8 mouse cellular contexts compared by ENCODE assay signal in genomic region chr11:114877145-114877544, GRCm38 (mm10). TPM values are rescaled to one million over a fixed set of nuclear protein-coding genes. Genes with fewer than 3 reads are reported as not detected.
DNase-seq lines count a peak whose midpoint lies in the region; TF ChIP-seq lines count a peak whose summit lies in the region.
"Had no signal": no experiment of that assay in that cellular context is flagged by ENCODE, and none has a peak within 500 bp of the region (broad histone marks: within the 10 kb centered on the region; RNA-seq: fewer than 3 reads in every experiment).

No protein-coding gene starts in this region.

- peak; percentile 41; the same call in 1 of the 2 replicates for TF ChIP-seq CTCF in spleen, adult 2 months (IDR thresholded peaks at IDR 0.05; ENCODE audit: extremely low read depth, insufficient read depth, insufficient read length, insufficient replicate concordance)
- peak; percentile 91 for TF ChIP-seq CTCF in kidney, adult 2 months (conservative IDR thresholded peaks at IDR 0.05; ENCODE audit: insufficient read depth, insufficient read length, low read depth, low read length)
- peak; percentile 78 for TF ChIP-seq CTCF in liver, adult 2 months (IDR thresholded peaks at IDR 0.05; ENCODE audit: low read depth, low read length)

- peaks cover 20% of the 10 kb centered on the region; the same call in 1 of the 2 replicates for H3K4me1 ChIP-seq in spleen, adult 2 months (ENCODE audit: control insufficient read depth, insufficient read depth, insufficient read length)
- peaks cover 43% of the 10 kb centered on the region for H3K4me1 ChIP-seq in kidney, adult 2 months (ENCODE audit: control insufficient read depth, insufficient read depth, low read length)
- peaks cover 6% of the 10 kb centered on the region; the same call in 1 of the 2 replicates for H3K4me1 ChIP-seq in liver, adult 2 months (ENCODE audit: control insufficient read depth, insufficient read depth, low read length)

- no peaks in the 10 kb centered on the region for H3K79me2 ChIP-seq in liver, adult 2 months (ENCODE audit: control insufficient read depth, insufficient read depth, low read length)

- H3K27me3 ChIP-seq in spleen, adult 2 months (ENCODE audit: control insufficient read depth, insufficient read depth, low read length): no peaks in the 10 kb centered on the region
- H3K27me3 ChIP-seq in kidney, adult 2 months (replicated peaks; ENCODE audit: control insufficient read depth, insufficient read depth, low read length): no peaks in the 10 kb centered on the region
- H3K27me3 ChIP-seq in liver, adult 2 months (ENCODE audit: control insufficient read depth, insufficient read depth, low read length): no peaks in the 10 kb centered on the region

- no peaks in the 10 kb centered on the region for H3K36me3 ChIP-seq in spleen, adult 2 months (ENCODE audit: control insufficient read depth, insufficient read depth, low read length)
- H3K36me3 ChIP-seq in kidney, adult 2 months (ENCODE audit: control insufficient read depth, insufficient read depth, low read length): no peaks in the 10 kb centered on the region; the same call in 1 of the 2 replicates
- no peaks in the 10 kb centered on the region for H3K36me3 ChIP-seq in liver, adult 2 months (ENCODE audit: control insufficient read depth, insufficient read depth, low read length)
- H3K36me3 ChIP-seq: midbrain, embryonic 12.5 days had no signal

- no peak overlapping the region for H3K9ac ChIP-seq in liver, adult 2 months (ENCODE audit: low read depth, low read length)
- H3K9ac ChIP-seq: midbrain, embryonic 12.5 days had no signal

- WGBS in spleen, adult 2 months: 38% methylated on average over 3 of the region's 3 CpGs
- WGBS in kidney, adult 2 months: 20% methylated on average over 3 of the region's 3 CpGs
- WGBS in liver, adult 2 months: 11% methylated on average over 3 of the region's 3 CpGs

- H3K27ac ChIP-seq in spleen, adult 2 months (ENCODE audit: insufficient read depth, low read length): peak overlapping the region; percentile 61; the same call in 1 of the 2 replicates
- H3K27ac ChIP-seq in kidney, adult 2 months (ENCODE audit: insufficient read depth, low read depth, low read length): 0 out of 2 replicates have a peak overlapping the region, but pooled peaks have one; percentile 3
- no peak overlapping the region for H3K27ac ChIP-seq in liver, adult 2 months (replicated peaks; ENCODE audit: insufficient read depth, low read depth, low read length)
- H3K27ac ChIP-seq: midbrain, embryonic 12.5 days had no signal

- DNase-seq in spleen, adult 2 months (ENCODE audit: low read depth in 1 of 2, low spot score in 2 of 2): peak in 1 of 2 experiments; percentile 48
- DNase-seq in spleen, postnatal 14 days (ENCODE audit: low spot score in 2 of 2): no peak
- DNase-seq in adrenal gland, adult 18-20 months (ENCODE audit: low spot score in 2 of 2): peak; percentile 14 to 41
- peak; percentile 43 to 63 for DNase-seq in cerebellum, postnatal 4 days (ENCODE audit: low spot score in 2 of 2)
- peak; percentile 89 for DNase-seq in kidney, adult 2 months
- DNase-seq in liver, adult 2 months (ENCODE audit: extremely low read depth, low read depth, low spot score): peak; percentile 65
- peak; percentile 67 to 70 for DNase-seq in right cerebral cortex, adult 2 months (ENCODE audit: low spot score in 2 of 2)

- no peak overlapping the region for H3K4me3 ChIP-seq in spleen, adult 2 months (ENCODE audit: extremely low read depth, insufficient read depth, insufficient read length)
- H3K4me3 ChIP-seq in kidney, adult 2 months (ENCODE audit: insufficient read depth, low read depth, low read length): no peak overlapping the region
- no peak overlapping the region for H3K4me3 ChIP-seq in liver, adult 2 months (ENCODE audit: insufficient read depth, low read depth, low read length)
- H3K4me3 ChIP-seq: midbrain, embryonic 12.5 days had no signal

- no peak for TF ChIP-seq POLR2A in spleen, adult 2 months (IDR thresholded peaks at IDR 0.05; ENCODE audit: low read depth, low read length)
- TF ChIP-seq POLR2A in kidney, adult 2 months (IDR thresholded peaks at IDR 0.05; ENCODE audit: low read depth, low read length): no peak
- no peak for TF ChIP-seq POLR2A in liver, adult 2 months (IDR thresholded peaks at IDR 0.05; ENCODE audit: extremely low read depth, insufficient read depth, low read length)

RNA-seq across cellular contexts. Expression of gene Cd300a, which starts 12.7 kb away (rescaled TPM):
- 11.6 and 12.5 TPM in 2 replicates for polyA plus RNA-seq in spleen, adult 2 months (2012; rRNA removed)
- 1 to 10 TPM; 1.3 to 3.3 TPM for total RNA-seq in adrenal gland, adult 18-20 months (2021)
- polyA plus RNA-seq in kidney, adult 2 months (2012; rRNA removed): 0.61 and 0.91 TPM in 2 replicates
- 3.0 and 3.6 TPM in 2 replicates for total RNA-seq in liver, adult 2 months (2014; rRNA removed)
- polyA plus RNA-seq in liver, adult 2 months (2012; rRNA removed): 0.65 and 1.2 TPM in 2 replicates

RNA-seq across cellular contexts. Expression of gene Gprc5c, which starts 26.2 kb away (rescaled TPM):
- polyA plus RNA-seq in spleen, adult 2 months (2012; rRNA removed): 9.3 and 9.5 TPM in 2 replicates
- 1 to 10 TPM; 2.5 to 4.6 TPM for total RNA-seq in adrenal gland, adult 18-20 months (2021)
- polyA plus RNA-seq in kidney, adult 2 months (2012; rRNA removed): 241 and 285 TPM in 2 replicates
- 51.4 and 66.2 TPM in 2 replicates for total RNA-seq in liver, adult 2 months (2014; rRNA removed)
- polyA plus RNA-seq in liver, adult 2 months (2012; rRNA removed): 87.6 and 93.9 TPM in 2 replicates

RNA-seq across cellular contexts. Expression of gene Cd300lb, which starts 57.0 kb away (rescaled TPM):
- 3.1 and 5.3 TPM in 2 replicates for polyA plus RNA-seq in spleen, adult 2 months (2012; rRNA removed)
- under 1 TPM; 0.40 to 0.80 TPM for total RNA-seq in adrenal gland, adult 18-20 months (2021)
- 0.18 and 0.33 TPM in 2 replicates for polyA plus RNA-seq in kidney, adult 2 months (2012; rRNA removed)
- total RNA-seq in liver, adult 2 months (2014; rRNA removed): 1.0 and 1.2 TPM in 2 replicates
- polyA plus RNA-seq in liver, adult 2 months (2012; rRNA removed): 0.35 and 0.46 TPM in 2 replicates

Comparison
In these comparisons a context has a peak if more than half of its experiments do, and no peak if none do; other contexts are left out.
1. DNase-seq: peak in adrenal gland, adult 18-20 months (2 of 2), cerebellum, postnatal 4 days (2 of 2), kidney, adult 2 months (single experiment), liver, adult 2 months (single experiment) and right cerebral cortex, adult 2 months (2 of 2); none in spleen, postnatal 14 days (0 of 2).
2. CTCF ChIP-seq: peak in every context shown above with its lines; median percentile 91 in kidney, adult 2 months; 78 in liver, adult 2 months; 41 in spleen, adult 2 months.